Mouse (Mus musculus) testis, postnatal 10 days (tissue): ENCODE measurements at regions not wholly inside any gene's neighbourhood (a gene's known extent, or its start where the extent isn't known, plus 50 kb on each side); places are given as distances from the start of the nearest gene placed in this dataset.

Source experiments
- DNase-seq: peaks from one replicate; pipeline ENCODE4 v3.0.0; 2021; ENCODE audit warnings: low spot score

- no peak for DNase-seq
Measured at GRCm38 (mm10) chr3:21403551-21403950, 672.9 kb upstream of the Tbl1xr1 start.

- DNase-seq: no peak
Measured at GRCm38 (mm10) chr3:21404058-21404457, 672.4 kb upstream of the Tbl1xr1 start.

- DNase-seq: no peak
Measured at GRCm38 (mm10) chr3:21407077-21407476, 669.4 kb upstream of the Tbl1xr1 start.

GRCm38 (mm10) chr3:21412010-21412409 lies 664.4 kb upstream of the Tbl1xr1 start:
- no peak for DNase-seq

- DNase-seq: no peak
Measured at GRCm38 (mm10) chr3:21423139-21423538, 653.3 kb upstream of the Tbl1xr1 start.

GRCm38 (mm10) chr3:21426538-21426937 lies 649.9 kb upstream of the Tbl1xr1 start:
- DNase-seq: no peak

- no peak for DNase-seq
Measured at GRCm38 (mm10) chr3:21427408-21428031, 648.9 kb upstream of the Tbl1xr1 start.

GRCm38 (mm10) chr3:21428120-21428519 lies 648.3 kb upstream of the Tbl1xr1 start:
- DNase-seq: no peak

GRCm38 (mm10) chr3:21464245-21464644 lies 612.2 kb upstream of the Tbl1xr1 start:
- DNase-seq: no peak

GRCm38 (mm10) chr3:21466113-21466645 lies 610.3 kb upstream of the Tbl1xr1 start:
- no peak for DNase-seq

- DNase-seq: no peak
Measured at GRCm38 (mm10) chr3:21477366-21477765, 599.1 kb upstream of the Tbl1xr1 start.

GRCm38 (mm10) chr3:21479021-21479795 lies 597.2 kb upstream of the Tbl1xr1 start:
- no peak for DNase-seq

- DNase-seq: no peak
Measured at GRCm38 (mm10) chr3:21479846-21480245, 596.6 kb upstream of the Tbl1xr1 start.

GRCm38 (mm10) chr3:21484052-21484451 lies 592.4 kb upstream of the Tbl1xr1 start:
- DNase-seq: no peak

GRCm38 (mm10) chr3:21485454-21485853 lies 591.0 kb upstream of the Tbl1xr1 start:
- DNase-seq: no peak

- DNase-seq: no peak
Measured at GRCm38 (mm10) chr3:21489547-21489946, 586.9 kb upstream of the Tbl1xr1 start.

GRCm38 (mm10) chr3:21492413-21492812 lies 584.0 kb upstream of the Tbl1xr1 start:
- no peak for DNase-seq

GRCm38 (mm10) chr3:21493384-21493783 lies 583.1 kb upstream of the Tbl1xr1 start:
- no peak for DNase-seq

- DNase-seq: no peak
Measured at GRCm38 (mm10) chr3:21494904-21495303, 581.5 kb upstream of the Tbl1xr1 start.

GRCm38 (mm10) chr3:21495651-21496050 lies 580.8 kb upstream of the Tbl1xr1 start:
- no peak for DNase-seq

GRCm38 (mm10) chr3:21496166-21496565 lies 580.3 kb upstream of the Tbl1xr1 start:
- no peak for DNase-seq

GRCm38 (mm10) chr3:21497011-21497410 lies 579.4 kb upstream of the Tbl1xr1 start:
- DNase-seq: no peak

- DNase-seq: no peak
Measured at GRCm38 (mm10) chr3:21507655-21508054, 568.8 kb upstream of the Tbl1xr1 start.
